Mouse (Mus musculus): ENCODE measurements around the gene Ccdc85b.

The Ccdc85b gene

GRCm38 (mm10) chr19:5481398-5481797, 23.7 kb upstream of the Ccdc85b start:
- no peak for DNase-seq (ENCODE audit: low spot score)

DNA sequence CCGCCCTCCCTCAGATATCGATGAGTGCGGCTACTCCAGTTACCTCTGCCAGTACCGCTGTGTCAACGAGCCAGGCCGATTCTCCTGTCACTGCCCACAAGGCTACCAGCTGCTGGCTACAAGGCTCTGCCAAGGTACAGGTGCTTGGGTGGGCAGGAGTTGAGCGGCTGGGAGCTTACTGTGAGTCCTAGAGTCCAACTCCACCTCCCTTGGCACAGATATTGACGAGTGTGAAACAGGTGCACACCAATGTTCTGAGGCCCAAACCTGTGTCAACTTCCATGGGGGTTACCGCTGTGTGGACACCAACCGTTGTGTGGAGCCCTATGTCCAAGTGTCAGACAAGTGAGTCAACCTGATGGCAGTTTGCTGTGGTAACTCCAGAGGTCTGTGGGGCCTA, 22.3 kb upstream of the Ccdc85b start:
- no peak for DNase-seq (ENCODE audit: low spot score)

- no peak for DNase-seq (ENCODE audit: low spot score)
These were observed 20.1 kb upstream of the Ccdc85b start for GRCm38 (mm10) chr19:5477668-5478300.

- DNase-seq (ENCODE audit: low spot score) = no peak
These were observed 19.4 kb upstream of the Ccdc85b start for GRCm38 (mm10) chr19:5477004-5477667.

DNA sequence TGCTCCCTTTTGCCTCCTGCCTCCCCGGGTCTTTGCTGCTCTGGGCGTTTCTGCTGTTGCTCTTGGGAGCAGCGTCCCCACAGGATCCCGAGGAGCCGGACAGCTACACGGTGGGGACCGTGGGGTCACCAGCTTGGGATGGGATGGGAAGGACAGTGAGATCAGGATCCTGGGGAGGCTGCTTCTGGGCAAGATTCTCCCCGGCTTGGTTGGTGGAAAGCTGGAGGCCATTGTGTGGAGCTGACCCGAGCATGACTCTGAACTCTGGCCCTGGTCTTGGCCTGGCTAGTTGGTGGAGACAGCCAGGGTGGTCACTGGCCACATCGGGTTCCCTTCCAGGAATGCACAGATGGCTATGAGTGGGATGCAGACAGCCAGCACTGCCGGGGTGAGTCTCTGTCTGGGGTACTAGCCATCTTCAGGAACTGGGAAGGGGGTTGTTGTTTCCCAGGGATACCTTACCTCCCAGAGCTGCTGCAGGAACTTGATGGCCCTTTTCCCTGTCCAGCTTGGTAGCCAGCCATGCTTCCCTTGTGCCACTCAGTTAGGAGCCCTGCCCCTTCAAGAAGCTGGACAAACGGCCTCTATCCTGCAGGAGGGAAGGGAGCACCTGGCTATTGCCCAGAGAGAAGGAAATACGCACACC, 17.5 kb upstream of the Ccdc85b start:
- DNase-seq (ENCODE audit: low spot score) = no peak

GRCm38 (mm10) chr19:5474281-5475068, 16.8 kb upstream of the Ccdc85b start:
- no peak for DNase-seq (ENCODE audit: low spot score)

GRCm38 (mm10) chr19:5473720-5474119, 16.0 kb upstream of the Ccdc85b start, which contains the start of gene Efemp2:
Gene Efemp2 (plus strand): TSS chr19:5473954.
- no peak for DNase-seq (ENCODE audit: low spot score)

- no peak for DNase-seq (ENCODE audit: low spot score)
These were observed 15.2 kb upstream of the Ccdc85b start for GRCm38 (mm10) chr19:5472857-5473256.

- no peak for DNase-seq (ENCODE audit: low spot score)
These were observed 14.2 kb upstream of the Ccdc85b start for GRCm38 (mm10) chr19:5471846-5472245.

DNA sequence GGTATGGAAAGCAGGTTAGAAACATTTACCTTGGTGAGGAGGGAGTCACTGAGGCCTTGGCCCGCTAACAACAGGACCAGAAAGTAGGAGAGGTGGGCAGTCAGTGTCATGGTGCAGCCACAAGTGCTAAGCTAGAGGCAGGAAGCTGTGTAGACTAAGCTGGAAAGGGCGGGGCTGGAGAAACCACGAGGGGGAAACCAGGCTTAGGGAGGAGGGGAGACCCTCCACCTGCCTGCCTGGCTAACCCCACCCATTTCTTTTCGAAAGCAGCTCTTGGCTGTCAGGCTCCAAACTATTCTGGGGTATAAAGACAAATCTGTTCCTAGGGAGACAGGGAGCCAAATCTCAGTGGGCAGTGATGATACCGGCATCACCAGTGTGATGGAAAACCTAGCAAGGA, 10.7 kb upstream of the Ccdc85b start, which contains the start of gene Ctsw:
Gene Ctsw (minus strand): TSS at position 134 of the 400 bp plus-strand sequence.
- DNase-seq (ENCODE audit: low spot score) = no peak

- DNase-seq (ENCODE audit: low spot score) = no peak
These were observed 9.3 kb upstream of the Ccdc85b start for GRCm38 (mm10) chr19:5466916-5467500.

DNA sequence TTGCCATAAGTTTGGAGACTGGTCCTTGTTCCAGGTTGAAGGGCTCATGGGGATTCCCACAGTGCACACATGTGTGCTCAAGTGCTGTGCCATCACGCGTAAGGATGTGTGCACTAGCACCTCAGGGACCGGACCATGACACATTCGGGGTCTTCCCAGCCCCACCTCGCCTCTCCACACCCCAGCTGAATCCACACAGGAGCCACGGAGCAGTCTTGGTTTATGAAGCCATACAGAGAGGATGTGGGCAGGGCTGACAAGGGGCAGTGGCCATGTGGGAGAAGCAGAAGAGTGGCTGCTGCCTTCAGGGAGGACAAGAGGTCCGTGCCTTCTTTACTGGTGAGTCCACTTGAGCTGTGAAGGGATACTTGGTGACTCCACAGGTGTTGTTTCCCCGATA, 7.3 kb upstream of the Ccdc85b start:
- no peak for DNase-seq (ENCODE audit: low spot score)

GRCm38 (mm10) chr19:5463791-5464562, 6.3 kb upstream of the Ccdc85b start:
- DNase-seq (ENCODE audit: low spot score) = no peak

- DNase-seq (ENCODE audit: low spot score) = no peak
These were observed 5.5 kb upstream of the Ccdc85b start for GRCm38 (mm10) chr19:5463212-5463611.

DNA sequence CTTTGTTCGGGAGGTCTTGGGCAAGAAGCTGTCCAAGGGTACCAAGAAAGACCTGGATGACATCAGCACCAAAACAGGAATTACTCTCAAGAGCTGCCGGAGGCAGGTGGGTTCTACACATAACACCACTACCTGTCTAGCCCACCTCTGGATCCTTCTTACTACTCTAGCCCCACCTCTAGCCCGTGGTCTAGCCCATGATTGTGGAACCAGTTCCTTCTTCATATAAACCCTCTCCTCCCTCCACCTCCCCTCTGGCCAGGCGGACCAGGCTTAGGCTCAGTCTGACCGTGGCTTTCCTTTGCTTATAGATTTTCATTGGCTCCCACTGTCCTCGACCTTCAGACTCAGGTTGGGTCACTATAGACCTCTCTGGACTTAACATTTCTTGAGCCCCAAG, 3.7 kb upstream of the Ccdc85b start:
- DNase-seq (ENCODE audit: low spot score) = no peak

DNA sequence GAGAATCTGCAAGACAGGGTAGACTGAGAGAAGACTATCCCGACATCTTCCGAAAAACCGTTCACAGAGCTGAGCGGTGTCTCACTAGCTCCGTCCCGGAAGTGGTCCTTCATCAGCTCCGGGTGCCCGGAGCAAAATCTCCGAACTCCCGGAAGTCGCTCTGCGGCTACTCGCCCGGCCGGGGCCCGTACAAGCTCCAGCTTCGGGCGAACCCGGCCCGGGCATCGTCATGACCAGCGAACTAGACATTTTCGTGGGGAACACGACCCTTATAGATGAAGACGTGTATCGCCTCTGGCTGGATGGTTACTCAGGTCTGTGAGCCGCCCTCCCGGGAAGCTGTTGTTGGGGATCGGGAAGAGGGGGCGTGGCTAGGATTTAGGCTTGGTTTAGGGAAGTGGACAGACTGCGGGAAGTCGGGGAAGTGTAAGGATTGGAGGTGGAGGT, 2.8 kb upstream of the Ccdc85b start, which contains the start of gene Fibp:
Gene Fibp (plus strand): TSS at position 151 of the 447 bp plus-strand sequence.
- DNase-seq (ENCODE audit: low spot score) = peak; percentile 78

DNA sequence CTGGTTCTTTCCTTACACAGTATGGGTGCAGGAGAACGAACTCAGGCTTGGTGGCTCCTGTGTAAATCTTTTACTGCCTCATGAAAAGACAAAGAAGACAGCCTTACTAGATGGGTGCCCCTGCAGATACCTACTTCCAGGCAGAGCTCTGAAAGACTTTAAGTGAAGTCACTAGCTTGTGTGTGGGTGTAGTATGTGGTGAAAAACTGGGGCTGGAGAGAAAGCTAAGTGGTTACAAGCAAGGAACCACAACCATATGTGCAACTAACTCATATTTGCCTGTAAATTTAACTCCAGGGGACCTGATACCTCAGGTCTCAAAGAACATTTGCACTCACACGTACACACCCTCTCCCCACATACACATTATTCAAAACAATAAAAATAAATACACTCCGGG, 2.2 kb upstream of the Ccdc85b start:
- DNase-seq (ENCODE audit: low spot score) = no peak

DNA sequence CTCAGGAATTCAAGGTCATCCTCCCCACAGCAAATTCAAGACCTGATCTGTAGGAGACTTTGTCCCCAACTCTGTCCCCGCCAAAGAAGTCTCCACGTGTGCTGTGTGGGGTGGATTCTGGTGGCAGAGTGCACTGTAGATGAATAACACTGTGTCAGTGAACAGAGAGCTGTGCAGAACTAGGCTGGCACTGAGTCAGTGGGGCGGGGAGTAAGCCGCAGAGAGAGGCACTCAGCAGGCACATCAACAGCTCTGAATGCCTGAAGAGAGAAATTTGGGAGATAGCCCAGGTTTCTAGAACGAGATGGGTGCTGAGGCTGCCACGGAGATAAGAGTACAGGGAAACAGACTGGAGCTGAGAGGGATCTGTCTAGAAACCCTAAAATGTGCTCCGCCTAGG, 1.3 kb upstream of the Ccdc85b start:
- no peak for DNase-seq (ENCODE audit: low spot score)

DNA sequence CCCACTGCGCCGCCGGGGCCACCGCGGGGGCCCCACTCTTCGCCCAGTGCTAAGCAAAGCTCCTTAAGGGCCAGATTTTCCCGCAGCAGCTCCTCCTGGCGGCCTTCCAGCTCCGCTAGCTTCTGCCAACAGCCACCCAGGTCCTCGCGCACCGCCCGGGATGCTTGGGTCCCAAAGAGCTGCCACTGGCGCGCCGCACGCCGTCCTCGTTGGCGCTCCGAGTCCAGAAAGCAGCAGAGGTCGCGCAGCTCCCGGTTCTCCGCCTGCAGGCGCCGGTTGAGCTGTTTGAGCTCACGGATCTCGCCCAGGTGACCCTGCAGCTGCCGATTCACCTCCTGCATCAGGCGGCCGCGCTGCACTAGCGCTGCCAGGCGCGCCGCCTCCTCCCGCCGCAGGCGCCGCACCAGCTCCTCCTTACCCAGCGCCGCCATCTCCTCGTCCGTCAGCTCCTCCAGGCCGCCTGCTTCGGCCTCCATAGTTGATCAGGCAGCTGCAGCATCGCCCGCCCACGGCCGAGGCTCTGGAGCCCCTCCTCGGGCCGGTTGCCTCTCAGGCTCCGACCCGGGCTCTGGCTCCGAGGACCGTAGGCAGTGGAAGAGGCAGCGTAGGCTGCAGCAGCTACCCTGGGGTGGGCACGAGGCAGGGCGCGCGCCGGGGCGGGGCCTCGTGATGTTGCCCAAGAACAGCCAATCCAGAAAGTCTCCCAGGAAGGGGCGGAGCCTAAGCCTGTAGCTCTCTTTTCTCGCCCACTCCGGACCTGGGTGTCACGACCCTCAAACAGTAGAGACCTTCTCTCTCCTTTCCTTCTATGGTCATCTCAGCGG, 560 bp downstream of the Ccdc85b start:
- peak; percentile 85 for DNase-seq (ENCODE audit: low spot score)

DNA sequence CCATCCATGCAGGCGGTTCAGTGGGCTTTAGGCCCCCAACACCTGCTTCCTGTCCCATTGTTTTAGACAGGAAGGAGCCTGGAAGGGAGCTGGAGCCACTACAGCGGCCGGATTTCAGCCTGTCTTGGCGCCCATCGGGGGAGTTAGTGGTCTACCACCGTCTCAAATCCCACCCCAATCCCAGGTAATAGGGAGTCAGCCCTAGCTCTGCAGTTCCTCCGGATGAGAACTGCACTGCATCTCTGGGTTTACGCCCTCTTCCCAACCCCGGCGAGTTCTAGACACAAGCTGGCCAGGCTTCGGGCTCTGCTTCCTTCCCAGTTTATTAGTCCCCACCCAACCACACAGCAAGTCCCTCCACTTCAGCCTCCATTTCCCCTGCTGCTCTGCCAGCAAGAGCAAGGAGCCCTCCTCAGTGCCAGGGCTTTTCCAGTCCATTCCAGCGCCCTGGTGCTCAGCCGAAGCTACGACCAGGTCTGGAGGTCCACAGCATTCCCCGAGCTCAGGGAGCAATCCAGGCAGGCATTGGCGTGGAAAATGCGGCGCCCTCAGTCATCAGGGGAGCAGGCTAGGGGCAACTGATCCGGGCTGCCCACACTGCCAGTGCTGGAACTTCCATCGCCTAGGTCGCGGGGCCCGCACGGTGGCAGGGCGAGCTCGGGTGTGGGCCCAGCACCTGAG, 1.3 kb downstream of the Ccdc85b start:
- no peak for DNase-seq (ENCODE audit: low spot score)

Measured in spleen, adult 12 weeks (tissue).